Mouse (Mus musculus) bone marrow, adult 2 months (tissue): Measurements from ENCODE around the gene Ost4. TPM values are rescaled to one million over a fixed set of nuclear protein-coding genes. Genes with fewer than 3 reads are reported as not detected.
"Not testable (repeated sequence)": the region's sequence is repeated elsewhere in the genome, so short reads cannot be mapped to it uniquely, and the experiment has no call there.

ENCODE experiments used
- H3K27ac ChIP-seq: fragments of 200-500 bp; 2 replicates; pipeline ENCODE4 v1.5.1; 2012; ENCODE audit warnings: low read depth, mild to moderate bottlenecking, control low read depth, inconsistent platforms, low read length; ENCODE audit not compliant: control insufficient read depth, poor library complexity, insufficient read depth
- H3K4me1 ChIP-seq: fragments of 200-500 bp; 2 replicates; pipeline ENCODE4 v1.6.1; 2011; ENCODE audit warnings: low read length; ENCODE audit not compliant: control insufficient read depth, insufficient read depth
- H3K4me3 ChIP-seq: fragments of 200-500 bp; replicated peaks from 2 replicates; pipeline ENCODE3; 2011; ENCODE audit warnings: mild to moderate bottlenecking, low read depth, low read length, control low read depth; ENCODE audit not compliant: control insufficient read depth
- CTCF ChIP-seq: fragments of 200-500 bp; IDR thresholded peaks from 2 replicates; pipeline ENCODE4 v1.5.1; 2011; ENCODE audit warnings: low read length, control low read depth; ENCODE audit not compliant: control insufficient read depth, insufficient read depth
- POLR2A ChIP-seq: fragments of 200-500 bp; IDR thresholded peaks from 2 replicates; pipeline ENCODE4 v1.6.1; 2011; ENCODE audit warnings: low read depth, mild to moderate bottlenecking, control low read depth, low read length, borderline replicate concordance; ENCODE audit not compliant: control insufficient read depth
- WGBS: fragments of 180-500 bp; shearing (Covaris S2); methylation state at CpG from one replicate; pipeline ENCODE4 v1.1.7; 2018; 5-methylcytosine and 5-hydroxymethylcytosine counted together
- polyA plus RNA-seq: library from polyadenylated mRNA; stranded (reverse); fragments of >200 nt; gene quantifications from 2 replicates; pipeline ENCODE4 v1.2.4, GENCODE M21; 2011; ENCODE audit warnings: low replicate concordance; ENCODE audit not compliant: missing spikeins, insufficient read depth, insufficient read length

Ost4 gene
- polyA plus RNA-seq, 1 experiment: 148 TPM

DNA sequence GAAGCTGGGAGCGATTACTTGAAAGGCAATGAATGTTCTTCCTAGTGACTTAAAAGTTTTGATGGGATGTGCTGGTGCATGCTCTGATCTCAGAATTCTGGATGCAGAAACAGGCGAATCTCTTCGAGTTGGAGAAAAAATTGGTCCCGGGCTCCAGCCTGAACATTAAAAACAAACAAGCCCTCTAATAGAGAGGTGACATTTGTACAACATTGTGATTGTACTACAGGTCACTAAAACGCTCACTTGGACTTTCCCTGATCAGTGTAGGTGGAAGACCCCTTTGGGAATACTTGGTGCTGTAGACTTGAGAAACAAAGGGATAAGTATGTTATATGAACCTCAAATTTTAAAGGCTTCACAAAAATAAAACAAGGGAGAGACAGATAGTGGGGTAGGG, 20.9 kb downstream of the Ost4 start:
- 29% methylated on average over 5 of the region's 5 CpGs for WGBS
- Histone ChIP-seq H3K4me3 (no peak overlapping the region), H3K4me1 (no peaks in the 10 kb centered on the region; the same call in 1 of the 2 replicates), H3K27ac (no peak overlapping the region)
- TF ChIP-seq CTCF (no peak), POLR2A (no peak)

DNA sequence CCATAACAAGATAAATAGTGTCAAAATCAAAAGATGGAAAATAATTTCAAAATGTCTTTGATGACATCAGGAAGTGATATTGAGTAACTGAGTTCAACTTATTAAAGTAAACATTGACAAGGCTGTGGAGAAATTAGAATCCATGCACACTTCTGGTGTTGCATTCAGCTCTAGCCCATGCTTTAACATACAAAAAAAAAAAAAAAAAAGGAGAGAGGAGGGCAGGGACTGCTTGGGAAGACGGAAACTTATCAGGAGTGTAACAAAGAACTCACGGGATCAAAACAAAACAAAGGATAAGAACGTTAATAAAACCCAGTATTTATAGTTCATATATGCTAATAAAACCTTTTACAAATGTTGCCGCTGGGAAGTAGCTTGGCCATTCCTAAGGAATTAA, 21.4 kb downstream of the Ost4 start:
- H3K4me3 ChIP-seq: no peak overlapping the region
- 64% methylated on average over 4 of the region's 4 CpGs for WGBS
- TF ChIP-seq POLR2A: no peak
- no peak for TF ChIP-seq CTCF
- no peaks in the 10 kb centered on the region; the same call in 1 of the 2 replicates for H3K4me1 ChIP-seq
- H3K27ac ChIP-seq: no peak overlapping the region

DNA sequence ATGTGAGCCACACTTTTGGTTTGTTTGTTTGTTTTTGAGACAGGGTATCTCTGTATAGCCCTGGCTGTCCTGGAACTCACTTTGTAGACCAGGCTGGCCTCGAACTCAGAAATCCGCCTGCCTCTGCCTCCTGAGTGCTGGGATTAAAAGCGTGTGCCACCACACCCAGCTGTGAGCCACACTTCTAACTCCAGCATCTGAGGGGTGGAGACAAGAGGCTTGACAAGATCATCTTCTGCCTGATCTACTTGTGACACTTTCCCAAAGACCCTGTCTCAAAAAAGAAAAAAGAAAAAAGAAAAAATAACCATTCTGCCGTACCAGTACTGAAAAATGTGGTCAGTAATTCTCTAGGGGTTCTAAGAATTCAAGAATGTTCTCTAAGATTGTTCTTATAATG, 25.7 kb downstream of the Ost4 start:
- H3K4me1 ChIP-seq, H3K27ac ChIP-seq, H3K4me3 ChIP-seq: not testable (repeated sequence)
- WGBS: 86% methylated on average over 4 of the region's 4 CpGs

DNA sequence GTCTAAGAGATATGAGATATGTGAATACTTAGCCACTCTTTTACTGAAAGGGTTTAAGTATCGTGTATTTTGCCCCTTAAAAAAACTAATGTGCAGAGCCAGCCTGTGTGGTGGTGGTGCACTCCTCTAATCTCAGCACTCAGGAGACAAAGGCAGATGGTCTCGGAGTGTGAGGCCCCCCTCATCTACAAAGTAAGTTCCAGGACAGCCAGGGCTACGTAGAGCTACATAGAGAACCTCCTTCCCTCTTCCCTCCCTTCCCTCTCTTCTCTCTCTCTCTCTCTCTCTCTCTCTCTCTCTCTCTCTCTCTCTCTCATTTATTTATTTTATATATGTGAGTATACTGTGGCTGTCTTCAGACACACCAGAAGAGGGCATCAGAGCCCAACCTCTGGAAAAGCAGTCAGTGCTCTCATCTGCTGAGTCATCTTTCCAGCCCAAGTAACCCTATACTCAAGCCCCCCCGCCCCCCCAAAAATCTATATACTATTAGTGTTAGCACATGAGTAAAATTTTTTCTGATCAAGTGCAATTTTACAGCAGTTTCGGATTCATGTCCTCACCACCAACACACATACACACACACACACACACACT, 28.1 kb downstream of the Ost4 start:
- TF ChIP-seq CTCF: no peak
- no peak for TF ChIP-seq POLR2A
- 64% methylated on average over 5 of the region's 5 CpGs for WGBS
- Histone ChIP-seq H3K4me1 (no peaks in the 10 kb centered on the region), H3K4me3 (no peak overlapping the region), H3K27ac (no peak overlapping the region)

- H3K27ac ChIP-seq: no peak overlapping the region
- TF ChIP-seq POLR2A (no peak), CTCF (no peak)
- WGBS: 76% methylated on average over 6 of the region's 6 CpGs
- H3K4me3 ChIP-seq: no peak overlapping the region
- no peaks in the 10 kb centered on the region for H3K4me1 ChIP-seq
Observed at GRCm38 (mm10) chr5:30878616-30879015, 29.0 kb downstream of the Ost4 start.

DNA sequence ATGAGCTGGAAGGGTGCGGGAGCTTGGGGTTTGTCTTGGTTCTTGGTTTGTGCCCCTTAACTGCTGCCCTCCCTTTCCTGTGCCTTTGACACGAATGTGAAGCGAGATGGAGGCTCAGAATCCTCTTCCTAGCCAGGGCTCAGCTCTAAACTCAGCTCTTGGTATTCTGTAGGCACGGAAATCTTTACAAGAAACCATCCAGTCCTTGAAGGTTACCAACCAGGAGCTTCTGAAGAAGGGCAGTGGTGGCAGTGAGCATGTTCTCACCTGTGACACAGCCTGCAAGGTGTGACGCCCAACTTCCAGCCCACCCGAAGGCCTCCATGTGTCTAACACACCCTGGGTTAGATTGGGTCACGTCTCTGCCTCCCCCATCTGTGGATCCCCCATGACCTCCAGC, 33.2 kb downstream of the Ost4 start:
- H3K4me3 ChIP-seq: no peak overlapping the region
- H3K27ac ChIP-seq: no peak overlapping the region
- H3K4me1 ChIP-seq: no peaks in the 10 kb centered on the region
- TF ChIP-seq POLR2A (no peak), CTCF (no peak)
- WGBS: 88% methylated on average over 7 of the region's 7 CpGs

DNA sequence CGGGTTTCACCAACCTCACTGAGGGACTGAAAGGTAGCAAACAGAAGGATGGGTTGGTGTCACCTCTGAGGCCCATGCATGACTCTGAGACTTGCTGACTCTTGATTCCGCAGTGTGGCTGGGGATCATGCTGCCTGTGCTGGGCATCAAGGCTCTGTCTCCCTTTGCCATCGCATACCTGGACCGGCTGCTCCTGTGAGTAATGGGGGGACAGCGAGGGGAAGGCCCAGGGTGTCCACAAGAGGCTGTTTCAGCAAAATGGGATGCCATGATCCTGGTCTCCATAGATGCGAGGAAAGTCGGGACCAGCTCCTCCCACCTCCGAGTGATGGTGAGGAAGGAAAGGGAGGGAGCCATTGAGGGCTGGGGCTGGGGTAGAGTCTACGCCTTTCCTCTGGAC, 35.0 kb downstream of the Ost4 start:
- WGBS: 91% methylated on average over 9 of the region's 9 CpGs
- H3K4me1 ChIP-seq: no peaks in the 10 kb centered on the region; the same call in 1 of the 2 replicates
- TF ChIP-seq POLR2A: no peak
- TF ChIP-seq CTCF: no peak
- H3K4me3 ChIP-seq: no peak overlapping the region
- no peak overlapping the region for H3K27ac ChIP-seq

- TF ChIP-seq CTCF: no peak
- no peak for TF ChIP-seq POLR2A
- 20% methylated on average over 2 of the region's 2 CpGs for WGBS
- Histone ChIP-seq H3K27ac (no peak overlapping the region; the same call in 1 of the 2 replicates), H3K4me3 (peak overlapping the region; percentile 78), H3K4me1 (no peaks in the 10 kb centered on the region; the same call in 1 of the 2 replicates)
Observed at GRCm38 (mm10) chr5:30870131-30870406, 37.5 kb downstream of the Ost4 start.

GRCm38 (mm10) chr5:30869405-30870130, 38.0 kb downstream of the Ost4 start:
- peak overlapping the region; percentile 60; the same call in 1 of the 2 replicates for H3K27ac ChIP-seq
- WGBS: under 1% methylated on average over 63 of the region's 63 CpGs

More at GRCm38 (mm10) chr5:30869405-30870130, 38.0 kb downstream of the Ost4 start:
- H3K4me3 ChIP-seq: peak overlapping the region; percentile 78
- peak; percentile 8; the same call in 1 of the 2 replicates for TF ChIP-seq CTCF
- TF ChIP-seq POLR2A: peak; percentile 88; the same call in 1 of the 2 replicates
- no peaks in the 10 kb centered on the region; the same call in 1 of the 2 replicates for H3K4me1 ChIP-seq
